Mouse (Mus musculus): ENCODE measurements around the gene Naalad2.
"Not testable (repeated sequence)": the region's sequence is repeated elsewhere in the genome, so short reads cannot be mapped to it uniquely, and the experiment has no call there.

The Naalad2 gene

GRCm38 (mm10) chr9:18402895-18403294 lies at the start of gene Naalad2:
Naalad2 (minus strand) TSS chr9:18402995.
- DNase-seq (ENCODE audit: extremely low spot score) = not testable (repeated sequence)

- no peak for DNase-seq (ENCODE audit: extremely low spot score)
Measured at GRCm38 (mm10) chr9:18431687-18432086, 28.9 kb upstream of the Naalad2 start.

GRCm38 (mm10) chr9:18430354-18430753 lies 27.6 kb upstream of the Naalad2 start, which contains the start of gene Mbd3l2:
Mbd3l2 (plus strand) TSS chr9:18430654.
- no peak for DNase-seq (ENCODE audit: extremely low spot score)

GRCm38 (mm10) chr9:18412371-18412770 lies 9.6 kb upstream of the Naalad2 start:
- not testable (repeated sequence) for DNase-seq (ENCODE audit: extremely low spot score)

GRCm38 (mm10) chr9:18404118-18404517 lies 1.3 kb upstream of the Naalad2 start, which contains the start of gene Ubtfl1:
Ubtfl1 (plus strand) TSS chr9:18404418.
- no peak for DNase-seq (ENCODE audit: extremely low spot score)

- DNase-seq (ENCODE audit: extremely low spot score) = no peak
Measured at GRCm38 (mm10) chr9:18399629-18400028, 3.2 kb downstream of the Naalad2 start.

- peak; percentile 26 for DNase-seq (ENCODE audit: extremely low spot score)
Measured at GRCm38 (mm10) chr9:18385782-18386181, 17.0 kb downstream of the Naalad2 start.

GRCm38 (mm10) chr9:18373026-18373425 lies 29.8 kb downstream of the Naalad2 start:
- not testable (repeated sequence) for DNase-seq (ENCODE audit: extremely low spot score)

- no peak for DNase-seq (ENCODE audit: extremely low spot score)
Measured at GRCm38 (mm10) chr9:18319990-18320389, 82.8 kb downstream of the Naalad2 start.

- DNase-seq (ENCODE audit: extremely low spot score) = no peak
Measured at GRCm38 (mm10) chr9:18298301-18298700, 104.5 kb downstream of the Naalad2 start.

GRCm38 (mm10) chr9:18293026-18293781 lies 109.6 kb downstream of the Naalad2 start:
- DNase-seq (ENCODE audit: extremely low spot score) = no peak

- DNase-seq (ENCODE audit: extremely low spot score) = no peak
Measured at GRCm38 (mm10) chr9:18292443-18292922, 110.3 kb downstream of the Naalad2 start.

- DNase-seq (ENCODE audit: extremely low spot score) = peak; percentile 94
Measured at GRCm38 (mm10) chr9:18291571-18292429, 111.0 kb downstream of the Naalad2 start, which contains the start of gene Chordc1. Chordc1 (plus strand) TSS chr9:18292125.

- not testable (repeated sequence) for DNase-seq (ENCODE audit: extremely low spot score)
Measured at GRCm38 (mm10) chr9:18278693-18279092, 124.1 kb downstream of the Naalad2 start.

- DNase-seq (ENCODE audit: extremely low spot score) = no peak
Measured at GRCm38 (mm10) chr9:18277497-18277896, 125.3 kb downstream of the Naalad2 start.

- no peak for DNase-seq (ENCODE audit: extremely low spot score)
Measured at GRCm38 (mm10) chr9:18276844-18277243, 126.0 kb downstream of the Naalad2 start.

GRCm38 (mm10) chr9:18275901-18276300 lies 126.9 kb downstream of the Naalad2 start:
- no peak for DNase-seq (ENCODE audit: extremely low spot score)

All from embryo, embryonic 9.5 days (tissue).